Mouse (Mus musculus): ENCODE measurements at regions not wholly inside any gene's neighbourhood (a gene's known extent, or its start where the extent isn't known, plus 50 kb on each side); places are given as distances from the start of the nearest gene placed in this dataset.

DNA sequence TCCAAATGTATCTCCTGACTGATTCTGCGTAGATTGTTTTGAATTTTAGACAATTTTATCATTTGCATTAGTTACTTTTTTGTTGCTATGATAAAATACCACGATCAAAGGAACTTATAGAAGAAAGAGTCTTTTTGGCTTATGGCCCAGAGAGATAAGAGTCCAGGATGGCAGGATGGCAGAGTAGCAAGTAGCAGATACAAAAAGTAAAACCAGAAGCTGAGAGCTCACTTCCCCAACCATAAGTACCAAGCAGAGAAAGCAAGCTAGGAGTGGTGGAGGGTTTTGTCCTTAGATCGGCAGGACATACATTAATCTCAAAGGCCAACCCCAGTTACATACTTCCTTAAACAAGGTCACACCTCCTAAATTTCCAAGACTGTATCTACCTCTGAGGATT is 457.7 kb upstream of the Cwc22 start:
- Histone ChIP-seq H3K27me3 (no peaks in the 10 kb centered on the region), H3K9ac (no peak overlapping the region), H3K36me3 (no peaks in the 10 kb centered on the region), H3K9me3 (no peaks in the 10 kb centered on the region), H3K4me3 (no peak overlapping the region), H3K27ac (no peak overlapping the region), H3K4me2 (replicated peaks) (no peak overlapping the region), H3K4me1 (no peaks in the 10 kb centered on the region)
- ATAC-seq (ENCODE audit: insufficient number of reproducible peaks, insufficient read depth, low FRiP score, low TSS enrichment): no peak
- WGBS: 80% methylated on average over 3 of the region's 3 CpGs

DNA sequence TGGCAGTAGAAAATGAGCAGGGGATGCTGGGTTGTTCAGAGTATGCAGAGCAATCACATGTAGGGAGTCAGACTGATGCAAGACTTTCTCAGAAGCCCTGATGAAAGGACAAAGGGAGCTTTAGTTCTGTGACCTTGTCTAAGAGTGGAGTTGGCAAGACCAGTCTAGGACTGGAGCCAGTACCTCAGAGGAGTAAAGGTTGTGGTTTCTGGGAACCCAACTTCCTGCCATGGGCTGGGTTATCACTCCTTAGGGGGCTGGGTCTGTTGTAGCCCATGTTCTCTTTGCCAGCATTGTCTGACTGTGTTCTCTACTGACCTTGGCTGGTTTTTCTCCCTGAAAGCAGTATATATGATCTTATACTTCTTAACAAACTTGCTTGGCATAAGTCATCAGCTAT is 453.1 kb upstream of the Cwc22 start:
- Histone ChIP-seq H3K9ac (no peak overlapping the region), H3K4me1 (no peaks in the 10 kb centered on the region), H3K4me2 (replicated peaks) (no peak overlapping the region), H3K27ac (no peak overlapping the region), H3K9me3 (no peaks in the 10 kb centered on the region), H3K36me3 (no peaks in the 10 kb centered on the region), H3K27me3 (no peaks in the 10 kb centered on the region), H3K4me3 (no peak overlapping the region)
- ATAC-seq (ENCODE audit: insufficient number of reproducible peaks, insufficient read depth, low FRiP score, low TSS enrichment): no peak

DNA sequence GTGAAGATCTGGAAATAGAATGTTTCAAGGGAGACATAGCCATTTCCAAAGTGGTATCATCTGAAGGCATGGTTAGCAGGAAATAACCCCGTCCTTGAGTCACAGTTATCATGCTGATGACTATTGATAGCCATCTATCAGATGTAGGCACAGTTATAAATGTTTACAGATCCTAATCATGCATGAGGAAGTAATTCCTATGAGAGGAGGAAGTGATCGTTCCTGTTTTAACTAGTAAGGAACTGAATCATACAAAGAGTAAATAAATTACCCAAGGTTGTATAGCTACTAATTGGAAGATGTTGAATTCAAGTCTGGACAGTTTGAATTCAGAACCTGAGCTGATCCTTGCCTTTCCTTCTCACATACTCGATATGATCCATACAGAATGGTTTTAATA is 450.7 kb upstream of the Cwc22 start:
- H3K27ac ChIP-seq: no peak overlapping the region
- WGBS: 74% methylated on average over 3 of the region's 3 CpGs
- H3K4me3 ChIP-seq: no peak overlapping the region
- H3K9me3 ChIP-seq: no peaks in the 10 kb centered on the region
- H3K36me3 ChIP-seq: no peaks in the 10 kb centered on the region
- ATAC-seq (ENCODE audit: insufficient number of reproducible peaks, insufficient read depth, low FRiP score, low TSS enrichment): no peak
- no peak overlapping the region for H3K4me2 ChIP-seq (replicated peaks)
- H3K4me1 ChIP-seq: no peaks in the 10 kb centered on the region
- no peaks in the 10 kb centered on the region for H3K27me3 ChIP-seq
- H3K9ac ChIP-seq: no peak overlapping the region

DNA sequence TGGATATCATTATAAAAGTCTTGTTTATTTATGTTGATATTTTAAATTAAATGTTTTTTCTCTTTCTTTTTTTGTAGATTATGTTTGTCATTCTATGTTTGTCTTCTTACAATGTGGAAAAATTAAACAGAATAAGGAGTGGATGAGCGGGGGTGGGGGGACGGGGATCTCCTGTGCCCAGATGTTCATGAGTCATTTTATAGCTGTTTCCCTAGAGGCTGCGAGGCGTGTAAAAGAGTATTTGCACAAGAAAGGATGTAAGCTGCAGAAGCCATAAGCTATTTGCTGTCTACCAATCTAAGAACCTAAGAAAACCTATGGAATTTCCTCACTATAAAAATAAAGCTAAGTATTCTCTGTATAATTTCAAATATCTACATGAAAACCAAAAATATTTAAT is 446.9 kb upstream of the Cwc22 start:
- H3K9me3 ChIP-seq: no peaks in the 10 kb centered on the region
- 72% methylated on average over 4 of the region's 4 CpGs for WGBS
- ATAC-seq (ENCODE audit: insufficient number of reproducible peaks, insufficient read depth, low FRiP score, low TSS enrichment): no peak
- no peak overlapping the region for H3K4me3 ChIP-seq
- no peaks in the 10 kb centered on the region for H3K36me3 ChIP-seq
- H3K4me1 ChIP-seq: no peaks in the 10 kb centered on the region
- no peaks in the 10 kb centered on the region for H3K27me3 ChIP-seq
- no peak overlapping the region for H3K4me2 ChIP-seq (replicated peaks)
- H3K9ac ChIP-seq: no peak overlapping the region
- no peak overlapping the region for H3K27ac ChIP-seq

DNA sequence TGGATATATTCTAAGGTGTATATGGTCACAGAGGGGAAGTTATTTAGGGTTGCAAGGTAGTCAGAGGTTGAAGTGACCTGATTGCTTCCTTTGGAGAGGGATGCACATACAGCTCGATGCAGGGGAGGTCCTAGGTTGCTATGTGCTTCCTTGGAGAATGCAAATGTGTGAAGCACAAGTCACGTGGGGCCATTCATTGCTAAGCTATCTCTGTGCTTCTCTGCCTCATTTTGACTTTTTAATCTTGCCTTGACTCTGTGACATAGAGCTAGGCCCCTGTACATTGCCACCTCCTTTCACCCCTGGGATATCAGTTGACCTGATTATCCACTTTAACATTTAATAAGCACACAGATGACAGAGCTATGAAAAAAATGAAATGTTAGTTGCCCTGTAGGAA is 446.2 kb upstream of the Cwc22 start:
- no peaks in the 10 kb centered on the region for H3K4me1 ChIP-seq
- no peak overlapping the region for H3K27ac ChIP-seq
- no peak for ATAC-seq (ENCODE audit: insufficient number of reproducible peaks, insufficient read depth, low FRiP score, low TSS enrichment)
- no peak overlapping the region for H3K4me2 ChIP-seq (replicated peaks)
- H3K36me3 ChIP-seq: no peaks in the 10 kb centered on the region
- whole genome bisulfite sequencing: 82% methylated on average over 2 of the region's 2 CpGs
- H3K4me3 ChIP-seq: no peak overlapping the region
- no peaks in the 10 kb centered on the region for H3K9me3 ChIP-seq
- no peaks in the 10 kb centered on the region for H3K27me3 ChIP-seq
- no peak overlapping the region for H3K9ac ChIP-seq

DNA sequence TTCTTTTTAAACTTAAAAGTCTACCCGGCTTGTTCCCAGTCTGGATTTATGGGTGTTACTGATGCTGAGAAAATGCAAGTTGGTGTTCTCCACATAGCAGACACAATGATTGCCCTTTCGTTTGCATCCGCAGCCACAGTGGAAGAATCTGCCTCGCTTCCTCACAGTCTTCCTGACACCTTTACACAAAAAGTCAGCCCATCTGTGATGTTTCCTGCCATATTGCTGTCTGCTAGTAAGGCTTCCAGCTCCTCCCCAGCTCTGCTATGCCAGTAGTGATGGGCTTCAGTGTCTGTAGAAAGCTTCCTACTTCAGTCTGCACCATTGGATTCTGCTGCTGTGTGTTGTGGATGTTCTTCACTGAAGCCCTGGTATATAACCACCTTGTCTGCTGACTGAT is 441.8 kb upstream of the Cwc22 start:
- H3K4me2 ChIP-seq (replicated peaks): no peak overlapping the region
- no peak for ATAC-seq (ENCODE audit: insufficient number of reproducible peaks, insufficient read depth, low FRiP score, low TSS enrichment)
- H3K36me3 ChIP-seq: no peaks in the 10 kb centered on the region
- no peaks in the 10 kb centered on the region for H3K27me3 ChIP-seq
- no peak overlapping the region for H3K4me3 ChIP-seq
- H3K4me1 ChIP-seq: no peaks in the 10 kb centered on the region
- no peak overlapping the region for H3K27ac ChIP-seq
- WGBS: 80% methylated on average over 4 of the region's 4 CpGs
- no peaks in the 10 kb centered on the region for H3K9me3 ChIP-seq
- no peak overlapping the region for H3K9ac ChIP-seq

DNA sequence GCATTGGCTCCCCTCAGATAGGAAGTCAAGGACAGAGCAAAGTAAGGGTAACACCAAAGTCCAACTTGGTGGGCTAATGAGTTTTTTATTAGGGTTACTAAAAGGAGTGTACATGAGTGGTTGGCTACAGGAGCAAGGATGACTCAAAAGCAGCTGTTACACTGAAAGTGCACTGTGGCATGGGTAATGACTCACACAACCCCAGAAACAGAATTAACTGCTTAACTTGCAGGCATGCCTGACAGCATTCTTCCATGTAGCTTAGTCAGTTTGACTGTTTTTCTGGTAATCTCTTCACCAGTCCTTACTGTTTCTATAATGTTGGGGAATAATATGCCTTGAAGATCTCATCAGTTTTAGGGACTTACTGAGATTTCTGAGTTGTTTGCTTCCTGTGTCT is 435.1 kb upstream of the Cwc22 start:
- no peaks in the 10 kb centered on the region for H3K4me1 ChIP-seq
- no peak overlapping the region for H3K27ac ChIP-seq
- no peaks in the 10 kb centered on the region for H3K9me3 ChIP-seq
- no peak for ATAC-seq (ENCODE audit: insufficient number of reproducible peaks, insufficient read depth, low FRiP score, low TSS enrichment)
- H3K4me2 ChIP-seq (replicated peaks): no peak overlapping the region
- H3K4me3 ChIP-seq: no peak overlapping the region
- no peaks in the 10 kb centered on the region for H3K27me3 ChIP-seq
- no peaks in the 10 kb centered on the region for H3K36me3 ChIP-seq
- H3K9ac ChIP-seq: no peak overlapping the region

DNA sequence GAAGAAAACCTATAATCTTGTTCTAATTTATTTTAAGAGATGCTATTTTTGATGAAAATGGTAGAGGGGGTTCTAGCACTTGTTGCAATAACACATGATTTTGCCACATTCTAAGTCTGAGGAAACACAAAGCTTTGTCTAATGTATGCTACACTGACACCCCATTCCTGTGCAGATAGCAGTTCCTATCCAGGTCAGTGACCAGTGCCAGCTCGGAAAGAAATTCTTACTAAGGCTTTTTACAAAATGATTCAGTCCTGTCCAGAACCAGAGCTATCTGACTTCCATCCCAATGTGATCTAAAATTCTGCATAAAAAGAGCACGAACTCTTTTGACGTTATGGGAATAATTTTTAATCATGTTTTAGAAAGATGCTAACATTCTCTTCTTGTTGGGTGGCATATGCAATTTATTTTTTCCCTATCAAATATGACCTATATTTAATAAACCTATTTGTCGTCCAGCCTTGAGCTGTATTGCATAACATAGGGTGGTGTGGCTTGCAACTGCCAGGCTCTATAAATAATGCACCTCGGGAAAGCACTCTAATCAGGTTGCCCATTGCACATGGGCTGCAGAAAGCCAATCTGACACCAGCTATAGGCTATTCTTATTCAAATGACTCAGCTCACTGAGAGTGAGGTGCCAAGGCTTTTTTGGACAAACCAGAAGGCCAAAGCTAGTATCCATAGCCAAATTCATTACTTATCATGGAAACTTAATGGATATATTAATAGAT is 385.7 kb upstream of the Cwc22 start:
- Histone ChIP-seq H3K4me1 (no peaks in the 10 kb centered on the region), H3K36me3 (no peaks in the 10 kb centered on the region), H3K9me3 (no peaks in the 10 kb centered on the region), H3K4me2 (replicated peaks) (no peak overlapping the region), H3K9ac (no peak overlapping the region), H3K4me3 (no peak overlapping the region), H3K27ac (no peak overlapping the region), H3K27me3 (no peaks in the 10 kb centered on the region)
- WGBS: 83% methylated on average over 5 of the region's 5 CpGs
- ATAC-seq (ENCODE audit: insufficient number of reproducible peaks, insufficient read depth, low FRiP score, low TSS enrichment): no peak

DNA sequence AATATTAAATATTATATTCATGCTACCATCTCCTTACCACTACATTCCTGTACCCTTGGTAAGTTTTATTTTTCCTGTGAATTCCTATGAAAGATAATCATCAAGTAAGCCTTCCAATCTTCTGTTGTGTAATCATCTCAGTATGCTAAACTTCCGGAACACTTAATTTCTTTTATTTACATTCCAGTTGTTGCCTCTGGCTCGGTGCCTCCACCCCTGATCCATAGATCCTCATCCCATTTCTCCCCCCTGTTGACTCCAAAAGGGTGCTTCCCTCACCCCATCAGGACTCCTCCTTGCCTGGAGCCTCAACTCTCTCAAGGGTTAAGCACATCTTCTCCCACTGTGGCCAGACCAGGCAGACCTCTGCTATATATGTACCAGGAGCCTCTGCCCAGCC is 379.9 kb upstream of the Cwc22 start:
- Histone ChIP-seq H3K4me2 (replicated peaks) (no peak overlapping the region), H3K9ac (no peak overlapping the region), H3K27ac (no peak overlapping the region), H3K27me3 (no peaks in the 10 kb centered on the region), H3K4me3 (no peak overlapping the region), H3K4me1 (no peaks in the 10 kb centered on the region), H3K36me3 (no peaks in the 10 kb centered on the region), H3K9me3 (no peaks in the 10 kb centered on the region)
- 85% methylated on average over 2 of the region's 2 CpGs for WGBS
- ATAC-seq (ENCODE audit: insufficient number of reproducible peaks, insufficient read depth, low FRiP score, low TSS enrichment): no peak

DNA sequence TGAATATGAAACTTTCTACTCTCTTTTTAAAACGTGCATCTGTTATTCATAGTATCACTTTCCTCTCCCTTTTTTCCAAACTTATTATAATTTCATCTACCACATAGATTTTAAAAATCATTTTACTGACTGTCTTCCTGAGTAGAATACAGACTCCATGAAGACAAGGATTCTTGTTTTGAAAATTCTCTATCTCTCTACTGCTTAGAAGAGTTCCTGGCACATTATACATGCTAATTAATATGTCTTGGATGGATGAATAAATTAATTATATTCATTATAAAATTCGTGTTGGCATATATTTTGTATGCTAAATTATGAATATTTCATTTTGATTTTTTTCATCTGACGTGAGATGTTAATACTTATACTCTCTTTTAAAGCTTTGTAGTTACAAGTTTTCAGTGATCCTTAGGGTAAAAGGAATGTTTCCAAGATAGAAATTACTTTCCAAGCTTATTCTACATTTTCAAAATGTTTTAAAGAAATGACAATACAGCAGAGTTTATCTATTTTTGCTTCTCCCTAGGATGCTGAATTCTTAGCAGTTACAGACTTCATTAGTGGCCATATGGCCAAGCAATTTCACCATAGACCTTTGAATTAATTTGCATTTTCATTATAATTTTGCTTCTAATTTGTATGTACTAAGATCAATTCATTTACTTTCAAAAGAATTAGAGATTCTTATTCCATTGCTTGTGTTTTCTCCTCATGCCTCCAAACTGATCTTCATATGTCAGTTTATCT is 376.2 kb upstream of the Cwc22 start:
- WGBS: 70% methylated on average over 3 of the region's 3 CpGs
- Histone ChIP-seq H3K36me3 (no peaks in the 10 kb centered on the region), H3K4me2 (replicated peaks) (no peak overlapping the region), H3K4me1 (no peaks in the 10 kb centered on the region), H3K27me3 (no peaks in the 10 kb centered on the region), H3K9me3 (no peaks in the 10 kb centered on the region), H3K27ac (no peak overlapping the region), H3K4me3 (no peak overlapping the region), H3K9ac (no peak overlapping the region)
- ATAC-seq (ENCODE audit: insufficient number of reproducible peaks, insufficient read depth, low FRiP score, low TSS enrichment): no peak

DNA sequence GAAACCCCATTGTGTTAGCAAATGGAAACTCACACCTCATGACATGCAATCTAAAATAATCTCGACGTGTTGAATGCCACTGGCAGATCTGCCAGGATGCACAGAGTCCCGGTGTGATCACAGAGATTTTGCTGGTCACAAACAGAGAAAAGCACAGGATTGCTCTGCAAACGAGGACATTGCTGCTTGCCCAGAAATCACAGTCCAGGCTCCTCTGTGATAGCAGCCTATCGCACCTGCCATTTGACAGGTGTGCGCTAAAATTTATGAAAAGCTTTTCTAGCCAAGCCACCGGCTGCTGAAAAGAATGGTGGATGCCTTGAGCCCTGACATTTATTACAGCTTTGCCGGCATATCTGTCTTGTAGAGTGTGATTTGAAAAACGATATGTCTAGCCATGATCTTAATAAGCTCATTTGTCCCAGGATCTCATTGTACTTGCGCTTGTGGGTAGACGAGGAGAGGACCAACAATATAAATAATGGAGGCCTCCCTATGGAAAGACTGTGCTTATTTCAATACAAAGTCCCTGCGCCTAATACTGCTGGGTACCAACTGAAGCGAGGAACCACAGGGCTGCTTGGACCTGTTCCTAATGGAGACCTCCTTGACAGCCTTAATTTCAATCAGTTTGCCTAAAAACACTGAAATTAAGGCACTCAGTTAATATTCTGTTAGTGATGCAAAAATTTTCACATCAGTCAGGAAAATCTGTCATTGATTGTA is 365.8 kb upstream of the Cwc22 start:
- H3K4me2 ChIP-seq (replicated peaks): no peak overlapping the region
- no peak overlapping the region for H3K9ac ChIP-seq
- no peaks in the 10 kb centered on the region for H3K9me3 ChIP-seq
- no peaks in the 10 kb centered on the region for H3K27me3 ChIP-seq
- no peak overlapping the region for H3K27ac ChIP-seq
- no peak overlapping the region for H3K4me3 ChIP-seq
- no peak for ATAC-seq (ENCODE audit: insufficient number of reproducible peaks, insufficient read depth, low FRiP score, low TSS enrichment)
- WGBS: 81% methylated on average over 13 of the region's 13 CpGs
- no peaks in the 10 kb centered on the region for H3K4me1 ChIP-seq
- no peaks in the 10 kb centered on the region for H3K36me3 ChIP-seq

DNA sequence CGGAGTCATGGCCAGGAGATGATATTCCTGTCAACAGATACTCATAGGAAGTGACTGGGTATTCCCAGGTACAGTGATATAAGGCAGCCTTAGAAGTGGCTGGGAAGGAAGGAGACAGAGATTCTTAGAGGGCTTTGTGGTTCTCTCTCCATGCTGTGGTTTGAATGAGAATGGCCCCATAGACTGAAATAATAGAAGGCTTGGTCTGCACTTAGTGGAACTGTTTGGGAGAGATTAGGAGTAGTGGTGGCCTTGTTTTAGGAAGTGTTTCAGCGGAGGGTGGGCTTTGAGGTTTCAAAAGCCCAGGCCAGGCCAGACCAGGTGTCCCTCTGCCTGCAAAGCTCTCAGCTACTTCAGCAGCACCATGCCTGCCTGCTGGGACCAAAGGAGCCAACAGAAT is 363.2 kb upstream of the Cwc22 start:
- WGBS: 57% methylated on average over 2 of the region's 2 CpGs
- no peak overlapping the region for H3K4me2 ChIP-seq (replicated peaks)
- no peak overlapping the region for H3K27ac ChIP-seq
- no peak overlapping the region for H3K9ac ChIP-seq
- H3K4me1 ChIP-seq: no peaks in the 10 kb centered on the region
- H3K4me3 ChIP-seq: no peak overlapping the region
- no peak for ATAC-seq (ENCODE audit: insufficient number of reproducible peaks, insufficient read depth, low FRiP score, low TSS enrichment)
- H3K27me3 ChIP-seq: no peaks in the 10 kb centered on the region
- no peaks in the 10 kb centered on the region for H3K36me3 ChIP-seq
- H3K9me3 ChIP-seq: no peaks in the 10 kb centered on the region

Data from embryonic facial prominence, embryonic 12.5 days (tissue).